Mouse (Mus musculus): Measurements from ENCODE around the gene Nek6.

The Nek6 gene

GRCm38 (mm10) chr2:38535521-38536220, 24.2 kb downstream of the Nek6 start:
- in situ Hi-C loops (cut with MboI; ENCODE audit: unreplicated experiment in 2 of 2), result no loop called here

- in situ Hi-C loops (cut with MboI; ENCODE audit: unreplicated experiment in 2 of 2), result no loop called here
These were observed 24.9 kb downstream of the Nek6 start for GRCm38 (mm10) chr2:38536331-38536731.

DNA sequence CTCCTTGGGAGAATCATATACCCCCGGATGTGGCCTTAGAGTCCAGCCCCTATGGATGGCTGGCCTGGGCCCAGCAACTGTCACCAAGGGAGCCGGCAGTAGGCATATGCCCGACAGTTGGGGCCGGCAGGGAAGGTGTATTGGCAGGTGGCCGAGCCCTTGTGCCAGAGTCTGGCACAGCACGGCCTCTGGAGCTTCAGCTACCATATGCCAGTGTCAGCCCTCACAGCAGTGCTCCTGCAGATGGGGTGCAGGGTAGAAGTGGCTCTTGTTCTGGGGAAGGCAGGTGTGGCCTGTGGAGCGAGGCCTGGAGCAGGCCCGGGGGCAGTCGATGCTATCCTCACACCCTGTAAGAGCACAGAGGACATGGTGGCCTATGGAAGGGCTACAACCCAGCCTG, 28.2 kb downstream of the Nek6 start:
- in situ Hi-C loops (cut with MboI; ENCODE audit: unreplicated experiment in 2 of 2), result no loop called here

- in situ Hi-C loops (cut with MboI; ENCODE audit: unreplicated experiment in 2 of 2), result no loop called here
These were observed 29.2 kb downstream of the Nek6 start for GRCm38 (mm10) chr2:38540666-38541065.

- in situ Hi-C loops (cut with MboI; ENCODE audit: unreplicated experiment in 2 of 2), result no loop called here
These were observed 29.7 kb downstream of the Nek6 start for GRCm38 (mm10) chr2:38541101-38541500.

DNA sequence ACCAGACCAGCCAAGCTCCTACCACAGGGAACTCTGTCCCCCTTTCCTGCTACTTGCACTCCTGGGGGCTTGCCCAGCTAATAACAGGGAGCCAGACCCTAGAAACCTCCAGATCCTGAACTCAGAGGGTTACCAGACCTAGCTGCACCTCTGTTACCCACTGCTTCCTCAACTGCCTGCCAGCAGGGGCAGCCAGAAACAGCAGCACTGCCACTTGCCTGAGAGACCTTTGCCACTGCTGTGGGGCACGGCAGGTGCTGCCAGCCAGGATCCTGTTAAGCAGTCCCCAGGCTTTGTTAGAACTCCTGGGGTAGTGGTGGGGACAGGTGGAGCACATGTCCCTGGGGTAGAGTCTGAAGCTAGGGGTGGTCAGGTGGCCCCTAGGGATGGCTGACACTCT, 30.1 kb downstream of the Nek6 start:
- in situ Hi-C loops (cut with MboI; ENCODE audit: unreplicated experiment in 2 of 2), result no loop called here

- in situ Hi-C loops (cut with MboI; ENCODE audit: unreplicated experiment in 2 of 2), result no loop called here
These were observed 30.9 kb downstream of the Nek6 start for GRCm38 (mm10) chr2:38542366-38542765.

GRCm38 (mm10) chr2:38543158-38543557, 31.7 kb downstream of the Nek6 start:
- in situ Hi-C loops (cut with MboI; ENCODE audit: unreplicated experiment in 2 of 2), result no loop called here

GRCm38 (mm10) chr2:38544341-38544740, 32.9 kb downstream of the Nek6 start:
- in situ Hi-C loops (cut with MboI; ENCODE audit: unreplicated experiment in 2 of 2), result no loop called here

GRCm38 (mm10) chr2:38544982-38545381, 33.5 kb downstream of the Nek6 start:
- in situ Hi-C loops (cut with MboI; ENCODE audit: unreplicated experiment in 2 of 2), result no loop called here

- in situ Hi-C loops (cut with MboI; ENCODE audit: unreplicated experiment in 2 of 2), result no loop called here
These were observed 34.3 kb downstream of the Nek6 start for GRCm38 (mm10) chr2:38545706-38546105.

DNA sequence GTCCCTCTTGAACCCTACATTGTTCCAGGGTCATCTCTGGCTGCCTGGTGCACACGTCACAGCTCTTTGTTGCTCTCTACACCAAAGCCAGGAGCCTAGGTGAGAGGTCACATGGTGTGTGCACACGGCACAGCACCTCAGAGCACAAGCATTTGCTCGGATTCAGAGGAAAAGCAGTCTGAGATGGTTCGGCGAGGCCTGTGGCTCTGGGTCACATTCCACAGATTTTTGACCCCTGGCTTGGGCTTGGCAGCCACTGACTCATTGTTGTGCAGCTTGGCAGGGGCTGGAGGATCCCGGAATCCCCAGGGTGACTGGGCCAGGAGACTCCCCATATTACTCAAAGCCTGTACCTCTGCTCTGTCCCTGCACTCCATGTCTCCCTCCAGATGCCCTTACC, 34.8 kb downstream of the Nek6 start:
- in situ Hi-C loops (cut with MboI; ENCODE audit: unreplicated experiment in 2 of 2), result no loop called here

DNA sequence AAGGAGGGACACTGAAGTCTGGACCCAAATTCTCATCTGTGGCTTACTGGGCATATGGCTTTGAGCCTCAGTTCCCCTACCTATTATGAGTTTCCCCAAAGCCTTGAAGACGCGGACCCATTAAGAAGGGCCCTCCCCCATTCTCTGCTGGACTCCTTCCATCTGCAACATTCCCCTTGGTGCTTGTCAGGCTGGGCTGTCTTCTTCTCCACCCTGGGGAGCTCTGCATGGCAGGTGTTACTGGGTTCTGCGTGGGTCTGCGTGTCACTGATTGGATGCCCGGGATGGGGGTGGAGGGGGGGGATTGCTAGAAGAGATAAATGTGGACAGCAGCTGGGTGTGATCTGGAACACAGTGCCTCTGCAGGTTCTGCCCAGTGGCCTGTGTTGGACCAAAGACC, 35.3 kb downstream of the Nek6 start:
- in situ Hi-C loops (cut with MboI; ENCODE audit: unreplicated experiment in 2 of 2), result no loop called here

DNA sequence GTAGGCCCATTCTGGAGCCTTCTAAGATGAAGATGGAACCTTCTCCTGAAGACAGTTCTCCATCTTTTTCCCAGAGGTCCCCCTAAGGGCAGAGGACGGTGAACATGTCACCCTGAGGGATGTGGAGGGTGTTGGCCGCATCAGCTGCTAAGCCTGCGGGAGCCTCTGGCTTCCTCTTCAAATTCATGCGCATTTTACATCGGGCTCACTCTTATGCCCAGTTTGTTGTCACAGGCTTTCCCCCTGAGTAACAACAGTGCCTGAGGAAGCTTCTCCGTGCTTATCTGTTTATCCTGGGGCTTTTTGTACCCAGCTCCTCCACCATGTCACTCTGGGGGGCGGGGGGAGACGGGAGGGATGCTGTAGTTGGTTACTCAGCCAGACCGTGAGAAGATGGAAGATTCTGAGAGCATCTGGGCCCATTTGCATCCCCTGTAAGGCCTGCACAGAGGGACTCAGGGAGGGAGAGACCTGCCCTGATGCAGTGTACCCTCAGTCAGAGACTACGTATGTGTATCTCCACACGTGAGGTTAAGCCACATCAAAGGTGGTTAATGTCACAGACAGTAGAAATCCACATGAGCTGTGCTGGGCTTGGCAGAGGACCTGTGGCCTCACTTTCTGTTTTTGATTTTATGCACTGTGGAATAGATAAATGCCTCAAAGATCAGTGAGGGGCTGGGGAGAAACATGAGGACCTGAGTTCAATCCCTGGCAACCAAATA, 36.5 kb downstream of the Nek6 start:
- in situ Hi-C loops (cut with MboI; ENCODE audit: unreplicated experiment in 2 of 2), result no loop called here

- in situ Hi-C loops (cut with MboI; ENCODE audit: unreplicated experiment in 2 of 2), result no loop called here
These were observed 40.6 kb downstream of the Nek6 start for GRCm38 (mm10) chr2:38552004-38552443.

DNA sequence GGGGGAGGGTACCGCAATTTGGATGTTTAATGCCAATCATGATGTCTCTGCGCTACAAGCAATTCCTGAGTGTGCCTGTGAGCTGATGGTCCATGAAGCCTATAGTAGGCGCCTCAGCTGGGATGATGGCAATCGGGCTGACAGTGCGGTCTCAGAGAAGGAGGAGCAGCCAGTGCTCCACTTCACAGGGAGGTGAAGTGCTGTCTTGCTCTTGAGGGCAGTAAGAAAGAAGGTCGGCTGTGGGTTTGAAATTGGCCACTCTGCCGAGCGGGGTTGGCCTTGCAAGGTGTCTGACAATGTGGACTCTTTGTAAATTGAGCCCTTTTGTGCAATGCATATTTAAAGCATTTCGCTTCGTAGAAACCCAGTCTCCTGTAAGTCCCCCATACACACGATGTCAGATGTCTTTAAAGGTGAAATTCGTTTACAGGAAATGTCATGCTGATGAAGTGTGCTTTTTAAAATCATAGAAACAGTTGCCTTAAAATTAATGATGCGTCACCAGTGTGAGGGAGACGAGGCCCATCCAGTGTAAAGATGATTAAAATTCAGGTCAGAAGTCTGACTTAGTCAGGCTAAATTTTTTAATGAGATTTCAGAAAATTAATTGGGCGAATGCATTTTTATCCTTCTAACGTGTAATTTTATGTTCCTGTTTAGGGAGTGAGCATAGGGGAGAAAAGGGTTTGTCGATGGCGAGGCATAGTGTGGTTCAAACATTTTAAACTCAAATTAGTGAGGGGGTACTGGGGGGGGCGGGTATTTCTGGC, 43.0 kb downstream of the Nek6 start:
- in situ Hi-C loops (cut with MboI; ENCODE audit: unreplicated experiment in 2 of 2), result no loop called here

DNA sequence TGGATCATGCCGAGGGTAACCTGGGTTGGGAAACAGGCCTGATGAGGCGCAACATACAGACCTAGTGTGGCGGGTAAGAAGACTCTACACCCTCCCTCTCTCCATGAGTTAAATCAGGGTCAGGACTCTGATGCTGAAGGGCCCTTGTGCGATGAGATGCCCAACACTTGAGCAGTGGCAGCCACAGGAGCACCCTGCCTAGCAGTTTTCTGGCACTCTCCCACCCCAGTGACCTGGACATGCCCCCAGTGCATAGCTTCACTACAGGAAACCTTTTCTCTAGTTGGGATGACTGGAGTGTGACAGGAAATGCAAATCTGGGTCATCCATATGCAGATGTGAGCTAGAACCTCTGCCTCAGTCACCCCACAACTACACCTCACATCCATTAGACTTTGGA, 44.2 kb downstream of the Nek6 start:
- in situ Hi-C loops (cut with MboI; ENCODE audit: unreplicated experiment in 2 of 2), result no loop called here

DNA sequence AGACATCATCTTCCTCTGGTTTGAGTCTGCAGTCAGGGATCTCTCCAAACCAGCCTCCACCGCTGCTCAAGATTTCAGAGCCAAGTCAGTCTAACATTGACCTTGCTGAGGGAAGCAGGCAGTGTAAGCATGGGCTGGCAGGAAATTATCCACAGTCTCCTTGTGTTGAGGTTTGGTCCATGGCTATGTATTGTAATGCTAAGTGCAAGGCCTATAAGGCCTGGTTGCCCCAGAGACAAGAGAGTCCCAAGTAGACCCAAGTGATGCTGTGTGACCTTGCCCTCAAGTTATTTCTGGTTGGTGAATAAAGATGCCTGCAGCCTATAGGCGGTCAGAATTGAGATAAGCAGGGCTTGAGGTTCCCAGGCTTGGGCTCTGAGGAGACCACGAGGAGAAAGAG, 45.3 kb downstream of the Nek6 start:
- in situ Hi-C loops (cut with MboI; ENCODE audit: unreplicated experiment in 2 of 2), result no loop called here

GRCm38 (mm10) chr2:38560296-38561227, 49.1 kb downstream of the Nek6 start:
- in situ Hi-C loops (cut with MboI; ENCODE audit: unreplicated experiment in 2 of 2), result no loop called here

DNA sequence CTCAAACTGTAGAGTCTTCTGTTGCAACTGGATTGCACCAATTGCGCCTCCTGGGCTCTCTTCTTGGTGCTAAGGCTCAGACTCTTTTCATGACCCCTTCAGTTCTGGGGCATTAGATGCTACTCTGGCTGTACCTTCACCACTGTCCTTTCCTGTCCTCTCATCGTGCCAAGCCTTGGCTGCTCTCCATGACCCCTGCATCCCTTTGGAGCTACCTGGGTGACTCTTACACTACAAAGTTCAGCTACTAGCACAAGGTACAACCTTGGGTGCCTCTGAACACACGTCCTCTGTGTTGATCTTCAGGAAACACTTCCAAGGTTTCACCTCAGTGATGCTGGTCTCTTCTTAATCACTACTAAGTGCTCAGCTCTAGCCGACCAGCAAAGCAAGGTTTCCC, 51.2 kb downstream of the Nek6 start:
- in situ Hi-C loops (cut with MboI; ENCODE audit: unreplicated experiment in 2 of 2), result no loop called here

All from v-Abl transformed pro-B cells (cell line).